Comparison of ENCODE assay signal across 15 mouse cellular contexts in genomic region chr4:109984496-109985423, GRCm38 (mm10). TPM values are rescaled to one million over a fixed set of nuclear protein-coding genes. Genes with fewer than 3 reads are reported as not detected.
DNase-seq lines count a peak whose midpoint lies in the region; ATAC-seq and TF ChIP-seq lines count a peak whose summit lies in the region.
"Had no signal": no experiment of that assay in that cellular context is flagged by ENCODE, and none has a peak within 500 bp of the region (broad histone marks: within the 10 kb centered on the region; RNA-seq: fewer than 3 reads in every experiment).

No protein-coding gene starts in this region.

- ATAC-seq in liver, embryonic 11.5 days (replicated peaks; ENCODE audit: low FRiP score) = no peak
- no peak for ATAC-seq in liver, embryonic 12.5 days
- ATAC-seq in forebrain, embryonic 13.5 days = peak; percentile 23; the same call in 1 of the 2 replicates
- no peak for ATAC-seq in midbrain, embryonic 14.5 days (ENCODE audit: low FRiP score, low TSS enrichment)
- ATAC-seq: CD4-positive, CD25-positive, alpha-beta regulatory T cell, adult 4 months had no signal

- no peak for TF ChIP-seq CTCF in left cerebral cortex, adult 2 months (IDR thresholded peaks at IDR 0.05)

- 5% methylated on average over 38 of the region's 38 CpGs for WGBS in liver, embryonic 11.5 days
- 4% methylated on average over 38 of the region's 38 CpGs for WGBS in liver, embryonic 12.5 days (ENCODE audit: insufficient replicate concordance)
- WGBS in forebrain, embryonic 13.5 days = 2% methylated on average over 38 of the region's 38 CpGs
- 2% methylated on average over 38 of the region's 38 CpGs for WGBS in midbrain, embryonic 14.5 days

- no peaks in the 10 kb centered on the region for H3K36me3 ChIP-seq in liver, embryonic 11.5 days (ENCODE audit: control insufficient read depth, insufficient read depth, low read length)
- H3K36me3 ChIP-seq in liver, embryonic 12.5 days = no peaks in the 10 kb centered on the region
- peaks cover 20% of the 10 kb centered on the region for H3K36me3 ChIP-seq in forebrain, embryonic 13.5 days (ENCODE audit: poor library complexity, severe bottlenecking)
- no peaks in the 10 kb centered on the region for H3K36me3 ChIP-seq in midbrain, embryonic 14.5 days (ENCODE audit: control insufficient read depth, insufficient read depth, low read length)
- H3K36me3 ChIP-seq: kidney, embryonic 15.5 days; limb, embryonic 13.5 days had no signal

- no peak overlapping the region for H3K27ac ChIP-seq in liver, embryonic 11.5 days (ENCODE audit: low read depth, low read length)
- no peak overlapping the region for H3K27ac ChIP-seq in liver, embryonic 12.5 days
- H3K27ac ChIP-seq in forebrain, embryonic 13.5 days = peak overlapping the region; percentile 91
- H3K27ac ChIP-seq in midbrain, embryonic 14.5 days (replicated peaks; ENCODE audit: low read depth, low read length) = peak overlapping the region; percentile 0; the same call in 1 of the 2 replicates
- H3K27ac ChIP-seq in left cerebral cortex, adult 2 months = no peak overlapping the region
- H3K27ac ChIP-seq: gastrocnemius, adult 2 months; hindbrain, embryonic 14.5 days; kidney, embryonic 15.5 days; limb, embryonic 13.5 days had no signal

- peaks cover 6% of the 10 kb centered on the region for H3K4me1 ChIP-seq in liver, embryonic 11.5 days (replicated peaks; ENCODE audit: control insufficient read depth, insufficient read depth, low read length)
- H3K4me1 ChIP-seq in liver, embryonic 12.5 days = peaks cover 25% of the 10 kb centered on the region
- H3K4me1 ChIP-seq in forebrain, embryonic 13.5 days = peaks cover 52% of the 10 kb centered on the region
- 0 out of 2 replicates have a peak, but pooled peaks cover 4% of the 10 kb centered on the region for H3K4me1 ChIP-seq in midbrain, embryonic 14.5 days (ENCODE audit: control insufficient read depth, insufficient read depth, low read length)

- no peak overlapping the region for H3K4me3 ChIP-seq in liver, embryonic 11.5 days (ENCODE audit: low read depth, low read length)
- H3K4me3 ChIP-seq in liver, embryonic 12.5 days = no peak overlapping the region
- peak overlapping the region; percentile 70 for H3K4me3 ChIP-seq in forebrain, embryonic 13.5 days
- H3K4me3 ChIP-seq in midbrain, embryonic 14.5 days (replicated peaks; ENCODE audit: low read depth, low read length) = no peak overlapping the region
- no peak overlapping the region for H3K4me3 ChIP-seq in left cerebral cortex, adult 2 months

- DNase-seq in liver, embryonic 11.5 days (ENCODE audit: low spot score) = peak; percentile 42
- peak; percentile 49 for DNase-seq in embryo, embryonic 10.5 days (ENCODE audit: low spot score)
- peak; percentile 25 for DNase-seq in midbrain, embryonic 14.5 days
- DNase-seq in left cerebral cortex, adult 2 months (ENCODE audit: extremely low spot score in 1 of 2, low spot score in 2 of 2) = no peak
- DNase-seq in kidney, adult 9 months = no peak
- DNase-seq: gastrocnemius, adult 2 months; lung, adult 2 months had no signal

- peaks cover 98% of the 10 kb centered on the region for H3K27me3 ChIP-seq in liver, embryonic 11.5 days (replicated peaks; ENCODE audit: control insufficient read depth, insufficient read depth, low read length)
- H3K27me3 ChIP-seq in liver, embryonic 12.5 days (replicated peaks) = peaks cover 100% of the 10 kb centered on the region
- H3K27me3 ChIP-seq in forebrain, embryonic 13.5 days = peaks cover 93% of the 10 kb centered on the region
- H3K27me3 ChIP-seq in midbrain, embryonic 14.5 days (ENCODE audit: control insufficient read depth, insufficient read depth, low read length) = peaks cover 93% of the 10 kb centered on the region

- intact Hi-C loops in left cerebral cortex, adult 2 months (cut with DNase I) = loop anchor here (5.0 kb wide), 1 partner anchor 303 kb away; no protein-coding TSS in a partner anchor

- H3K4me2 ChIP-seq in liver, embryonic 11.5 days = no peak overlapping the region
- H3K4me2 ChIP-seq in liver, embryonic 12.5 days = no peak overlapping the region
- peak overlapping the region; percentile 79 for H3K4me2 ChIP-seq in forebrain, embryonic 13.5 days
- no peak overlapping the region for H3K4me2 ChIP-seq in midbrain, embryonic 14.5 days (ENCODE audit: low read length)
- H3K4me2 ChIP-seq: hindbrain, embryonic 14.5 days had no signal

- H3K9me3 ChIP-seq in liver, embryonic 11.5 days (ENCODE audit: control insufficient read depth, low read length) = no peaks in the 10 kb centered on the region
- H3K9me3 ChIP-seq in liver, embryonic 12.5 days (replicated peaks) = no peaks in the 10 kb centered on the region
- no peaks in the 10 kb centered on the region for H3K9me3 ChIP-seq in forebrain, embryonic 13.5 days (replicated peaks)
- no peaks in the 10 kb centered on the region for H3K9me3 ChIP-seq in midbrain, embryonic 14.5 days (ENCODE audit: control insufficient read depth, low read length)
- H3K9me3 ChIP-seq: kidney, embryonic 15.5 days; limb, embryonic 13.5 days had no signal

- no peak overlapping the region for H3K9ac ChIP-seq in liver, embryonic 11.5 days (ENCODE audit: low read depth, low read length)
- H3K9ac ChIP-seq in liver, embryonic 12.5 days = no peak overlapping the region
- H3K9ac ChIP-seq in forebrain, embryonic 13.5 days = peak overlapping the region; percentile 83
- H3K9ac ChIP-seq in midbrain, embryonic 14.5 days (replicated peaks; ENCODE audit: low read length) = no peak overlapping the region
- H3K9ac ChIP-seq: hindbrain, embryonic 14.5 days; kidney, embryonic 15.5 days; limb, embryonic 13.5 days had no signal

RNA-seq across cellular contexts. Expression of gene Dmrta2, which starts 6.9 kb away (rescaled TPM):
- 0.07 TPM in 1 of 2 replicates, not detected in the other for polyA plus RNA-seq in liver, embryonic 11.5 days (2014; fragmentation: Nextera tagmentation; extraction: Ambion mirVana)
- polyA plus RNA-seq in liver, embryonic 12.5 days (2016; fragmentation: Nextera tagmentation; extraction: Ambion mirVana) = 0.05 TPM in 2 replicates
- polyA plus RNA-seq in forebrain, embryonic 13.5 days (2015; fragmentation: Nextera tagmentation; extraction: Ambion mirVana) = 6.1 and 7.1 TPM in 2 replicates
- polyA plus RNA-seq in midbrain, embryonic 14.5 days (2014; fragmentation: Nextera tagmentation; extraction: Ambion mirVana) = 1.4 TPM in 2 replicates
- total RNA-seq in left cerebral cortex, adult 2 months (2021) = 1 to 10 TPM; 2.2 to 2.6 TPM
- total RNA-seq: megakaryocyte, adult 5-6 weeks; neutrophil, adult 5-6 weeks had no signal
- polyA plus RNA-seq: CD4-positive, CD25-positive, alpha-beta regulatory T cell, adult 4 months had no signal

Comparison
In these comparisons a context has a peak if more than half of its experiments do, and no peak if none do; other contexts are left out.
1. DNase-seq: peak in liver, embryonic 11.5 days (single experiment), embryo, embryonic 10.5 days (single experiment) and midbrain, embryonic 14.5 days (single experiment); none in left cerebral cortex, adult 2 months (0 of 2) and kidney, adult 9 months (single experiment).
2. H3K27ac ChIP-seq: peak in forebrain, embryonic 13.5 days (single experiment) and midbrain, embryonic 14.5 days (single experiment); none in liver, embryonic 11.5 days (single experiment), liver, embryonic 12.5 days (single experiment) and left cerebral cortex, adult 2 months (single experiment).